Mouse (Mus musculus) cerebellum, postnatal 4 days (tissue): ENCODE data around the gene Hivep3.

ENCODE experiments used
- DNase-seq, 2 experiments: peaks; one replicate each; pipeline ENCODE4 v3.0.0; 2022; ENCODE audit warnings: low spot score in 2 of 2, mixed read lengths in 1 of 2

Hivep3 gene

GRCm38 (mm10) chr4:120009151-120009550 is 275.6 kb downstream of the Hivep3 start:
- DNase-seq: no peak

- DNase-seq: no peak
Measured at GRCm38 (mm10) chr4:120011788-120012187, 278.2 kb downstream of the Hivep3 start.

GRCm38 (mm10) chr4:120012891-120013290 is 279.3 kb downstream of the Hivep3 start:
- no peak for DNase-seq

GRCm38 (mm10) chr4:120018426-120018825 is 284.8 kb downstream of the Hivep3 start:
- peak in 1 of 2 experiments; percentile 76 for DNase-seq

- no peak for DNase-seq
Measured at GRCm38 (mm10) chr4:120022392-120022791, 288.8 kb downstream of the Hivep3 start.

- no peak for DNase-seq
Measured at GRCm38 (mm10) chr4:120023221-120023840, 289.7 kb downstream of the Hivep3 start.

- peak in 1 of 2 experiments; percentile 30 for DNase-seq
Measured at GRCm38 (mm10) chr4:120024071-120024470, 290.5 kb downstream of the Hivep3 start.

GRCm38 (mm10) chr4:120027671-120028070 is 294.1 kb downstream of the Hivep3 start:
- no peak for DNase-seq

GRCm38 (mm10) chr4:120029937-120030336 is 296.4 kb downstream of the Hivep3 start:
- DNase-seq: no peak

- DNase-seq: peak in 1 of 2 experiments; percentile 42
Measured at GRCm38 (mm10) chr4:120032320-120032983, 298.9 kb downstream of the Hivep3 start.

GRCm38 (mm10) chr4:120032984-120033355 is 299.4 kb downstream of the Hivep3 start:
- peak in 1 of 2 experiments; percentile 31 for DNase-seq

- no peak for DNase-seq
Measured at GRCm38 (mm10) chr4:120036294-120036693, 302.7 kb downstream of the Hivep3 start.

GRCm38 (mm10) chr4:120037007-120037406 is 303.4 kb downstream of the Hivep3 start:
- DNase-seq: no peak

- DNase-seq: no peak
Measured at GRCm38 (mm10) chr4:120041520-120041919, 307.9 kb downstream of the Hivep3 start.

GRCm38 (mm10) chr4:120042480-120042879 is 308.9 kb downstream of the Hivep3 start:
- no peak for DNase-seq

GRCm38 (mm10) chr4:120044612-120045011 is 311.0 kb downstream of the Hivep3 start:
- DNase-seq: no peak

- no peak for DNase-seq
Measured at GRCm38 (mm10) chr4:120045131-120045537, 311.6 kb downstream of the Hivep3 start.

- DNase-seq: no peak
Measured at GRCm38 (mm10) chr4:120045871-120046270, 312.3 kb downstream of the Hivep3 start.

- DNase-seq: no peak
Measured at GRCm38 (mm10) chr4:120047060-120047459, 313.5 kb downstream of the Hivep3 start.

- DNase-seq: no peak
Measured at GRCm38 (mm10) chr4:120048274-120048673, 314.7 kb downstream of the Hivep3 start.

GRCm38 (mm10) chr4:120049857-120050256 is 316.3 kb downstream of the Hivep3 start:
- DNase-seq: no peak

- DNase-seq: no peak
Measured at GRCm38 (mm10) chr4:120052481-120052880, 318.9 kb downstream of the Hivep3 start.
